Mouse (Mus musculus): Measurements from ENCODE around the gene Bicdl1. TPM values are rescaled to one million over a fixed set of nuclear protein-coding genes. Genes with fewer than 3 reads are reported as not detected.

Gene Bicdl1
- polyA plus RNA-seq (2017; shearing (Covaris generic)) = 71.0 TPM

GRCm38 (mm10) chr5:115731001-115731731 is at the start of gene Bicdl1:
Bicdl1 (minus strand) TSS chr5:115731621.

GRCm38 (mm10) chr5:115631505-115632357 is 99.7 kb downstream of the Bicdl1 start, which contains the start of gene Rab35:
Rab35 (plus strand) TSS chr5:115631908.

Other genes with a start within 250 kb of the Bicdl1 start
- 19.2 TPM for gene Sirt4, start 246.9 kb downstream of the Bicdl1 start, polyA plus RNA-seq (2017; shearing (Covaris generic))
- 54.3 TPM for gene Pxn, start 224.9 kb downstream of the Bicdl1 start, polyA plus RNA-seq (2017; shearing (Covaris generic))
- 1,728 TPM for gene Rplp0, start 172.2 kb downstream of the Bicdl1 start, polyA plus RNA-seq (2017; shearing (Covaris generic))
- gene Gcn1l1, start 166.4 kb downstream of the Bicdl1 start, polyA plus RNA-seq (2017; shearing (Covaris generic)) = 57.4 TPM
- gene Rab35, start 99.7 kb downstream of the Bicdl1 start, polyA plus RNA-seq (2017; shearing (Covaris generic)) = 16.1 TPM
- 2.7 TPM for gene Cit, start 113.7 kb upstream of the Bicdl1 start, polyA plus RNA-seq (2017; shearing (Covaris generic))